Mouse (Mus musculus): ENCODE measurements around the gene Pfkm.

DNA sequence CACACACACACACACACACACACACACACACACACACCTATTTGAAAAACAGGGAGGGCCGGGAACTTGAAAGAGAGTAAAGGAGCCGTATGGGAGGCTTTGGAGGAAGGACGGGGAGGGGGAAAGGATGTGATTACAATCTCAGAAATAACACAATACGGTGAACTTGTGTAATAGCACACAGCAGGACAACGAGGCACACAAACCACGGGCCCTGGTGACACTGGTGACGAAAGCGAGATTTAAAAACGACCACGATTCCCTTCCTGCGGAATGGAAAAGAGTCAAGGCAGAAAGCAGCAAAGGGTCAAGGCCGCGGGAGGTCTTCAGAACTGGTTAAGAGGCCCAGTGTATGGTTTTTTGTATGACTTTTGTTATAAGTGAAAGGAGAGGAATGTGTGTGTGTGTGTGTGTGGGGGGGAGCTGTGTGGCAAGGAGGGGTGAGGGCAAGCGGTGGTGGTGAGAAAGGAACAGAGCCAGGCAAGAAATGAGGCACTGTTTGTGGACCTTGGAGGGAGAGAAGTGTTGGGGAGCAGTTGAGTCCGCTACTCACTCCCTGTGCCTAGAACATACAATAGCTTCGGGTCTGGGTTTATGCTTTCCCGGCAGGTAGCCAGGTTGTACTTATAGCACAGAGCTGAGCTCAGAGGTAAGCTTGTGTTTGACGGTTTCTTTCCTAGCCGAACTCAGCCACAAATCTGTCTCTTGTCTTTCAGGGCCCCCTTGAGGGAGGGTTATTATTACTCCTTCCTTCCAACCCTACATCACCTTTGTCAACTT lies 68.8 kb downstream of the Pfkm start:
- TF ChIP-seq CTCF (IDR thresholded peaks at IDR 0.05) (no peak), EP300 (IDR thresholded peaks at IDR 0.05) (no peak)
